Mouse (Mus musculus) activated CD4-positive, CD25-positive, alpha-beta regulatory T cell (primary cell): ENCODE results near the gene Myh6. TPM values are rescaled to one million over a fixed set of nuclear protein-coding genes. Genes with fewer than 3 reads are reported as not detected.

Source experiments
- polyA plus RNA-seq, 2 experiments: library from polyadenylated mRNA; unstranded; fragments of 100-300 nt; shearing (Covaris generic); gene quantifications; one replicate each; pipeline ENCODE4 v1.2.1; 2017

Myh6 gene
- polyA plus RNA-seq, result under 1 TPM in 1 of 2 experiments, not detected in 1; 0.05 TPM

DNA sequence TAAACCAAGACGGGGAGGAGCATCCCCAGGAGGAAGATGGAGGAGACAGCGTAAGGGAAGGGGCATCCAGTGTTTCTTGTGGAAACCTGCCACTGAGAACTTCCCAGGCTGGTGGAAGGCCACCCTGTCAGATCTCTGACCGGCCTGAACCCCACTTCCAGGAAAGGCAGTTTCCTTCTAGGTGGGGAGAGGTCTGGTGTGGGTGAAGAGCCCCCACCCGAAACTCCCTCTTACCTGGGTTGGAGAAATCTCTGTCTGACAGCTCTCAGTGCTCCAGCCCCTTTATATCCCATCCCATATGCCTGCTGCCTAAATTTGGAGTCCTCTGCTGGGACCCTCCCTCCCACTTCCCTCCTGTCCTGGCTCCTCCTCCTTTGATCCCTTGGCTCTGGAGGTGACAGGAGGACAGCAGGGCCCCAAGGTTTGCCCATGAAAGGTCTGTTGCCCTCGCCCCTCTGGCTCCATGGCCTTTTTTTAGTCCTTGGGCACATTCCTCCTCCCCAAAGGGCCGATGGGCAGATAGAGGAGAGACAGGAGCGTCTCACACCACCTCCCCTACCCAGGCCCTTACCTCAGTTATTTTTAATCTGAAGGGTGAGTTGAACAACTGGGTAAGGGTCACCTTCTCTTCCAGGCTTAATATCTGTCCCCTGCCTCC is at the start of gene Myh6:
TSS of gene Myh6 (minus strand) at position 608 of the 658 bp plus-strand sequence.

DNA sequence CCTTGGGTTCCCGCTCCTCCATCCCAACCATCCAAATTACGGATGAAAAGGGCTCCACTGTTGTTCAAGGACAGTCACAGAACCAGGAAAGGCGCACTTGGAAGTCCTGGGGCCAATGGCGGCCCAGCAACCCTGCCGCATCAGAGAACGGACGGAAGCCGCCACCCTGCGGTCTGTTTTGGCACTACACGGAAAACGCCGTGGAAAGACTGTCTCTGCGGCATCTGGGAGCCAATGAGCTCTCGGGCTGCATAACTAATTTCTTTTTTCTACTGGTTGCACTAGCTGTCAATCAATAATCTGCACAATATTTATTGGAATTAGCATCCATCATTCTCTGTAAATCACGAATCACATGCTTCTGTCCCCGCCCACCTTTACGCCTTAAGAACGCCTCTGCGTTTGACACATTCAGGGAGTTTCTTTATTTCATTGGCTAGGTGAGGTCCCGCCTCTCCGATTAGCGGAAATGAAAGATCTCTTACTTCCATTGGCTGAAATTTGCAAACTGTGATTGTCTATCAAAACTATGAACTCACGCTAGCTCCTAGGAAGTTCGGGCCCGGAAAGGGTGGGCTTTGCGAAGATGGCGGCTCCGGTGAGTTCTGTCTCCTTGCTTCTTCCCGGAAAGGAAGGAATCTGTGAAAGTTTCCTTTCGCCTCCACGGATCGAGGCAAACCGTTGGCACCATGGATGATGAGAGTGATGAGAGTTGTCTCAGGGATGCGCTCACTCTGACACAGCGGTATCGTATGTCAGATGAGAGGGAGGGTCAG is 48.5 kb upstream of the Myh6 start, which contains the start of gene Ngdn:
TSS of gene Ngdn (plus strand) at position 464 of the 776 bp plus-strand sequence.

DNA sequence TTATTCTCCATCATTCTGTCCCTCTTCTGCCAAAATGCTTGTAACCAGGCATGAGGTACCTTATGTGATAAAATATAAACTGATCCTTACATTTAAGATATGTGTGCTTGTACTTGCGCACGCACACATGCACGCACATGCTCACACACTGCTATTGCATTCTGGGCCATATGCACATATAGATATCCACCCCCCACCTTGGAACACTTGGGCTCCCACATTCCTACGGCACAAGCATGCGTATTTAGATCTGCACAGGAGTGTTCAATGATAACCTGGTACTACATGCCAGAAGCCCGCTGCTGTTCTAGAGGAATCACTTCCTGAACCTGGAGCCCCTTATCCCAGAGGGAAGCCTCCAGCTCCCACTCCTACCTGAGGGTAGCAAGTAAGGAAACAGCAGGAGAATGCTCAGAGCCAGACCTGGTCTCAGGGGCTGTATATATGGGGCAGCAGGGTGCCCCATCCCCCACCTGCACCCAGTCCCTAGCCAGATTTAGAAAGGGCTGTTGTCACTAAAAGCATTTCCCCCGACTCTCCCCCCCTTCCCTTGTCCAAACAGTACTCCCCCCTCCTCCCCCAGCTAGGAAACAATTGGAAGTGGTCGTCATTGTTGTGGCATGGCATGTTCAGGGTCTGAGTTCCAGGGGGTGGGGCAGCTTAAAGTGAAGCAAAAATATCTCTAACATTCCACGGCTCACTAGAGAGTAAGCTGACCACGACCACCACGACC is 27.6 kb upstream of the Myh6 start, which contains the start of gene Myh7:
TSS of gene Myh7 (minus strand) at position 491 of the 733 bp plus-strand sequence.

DNA sequence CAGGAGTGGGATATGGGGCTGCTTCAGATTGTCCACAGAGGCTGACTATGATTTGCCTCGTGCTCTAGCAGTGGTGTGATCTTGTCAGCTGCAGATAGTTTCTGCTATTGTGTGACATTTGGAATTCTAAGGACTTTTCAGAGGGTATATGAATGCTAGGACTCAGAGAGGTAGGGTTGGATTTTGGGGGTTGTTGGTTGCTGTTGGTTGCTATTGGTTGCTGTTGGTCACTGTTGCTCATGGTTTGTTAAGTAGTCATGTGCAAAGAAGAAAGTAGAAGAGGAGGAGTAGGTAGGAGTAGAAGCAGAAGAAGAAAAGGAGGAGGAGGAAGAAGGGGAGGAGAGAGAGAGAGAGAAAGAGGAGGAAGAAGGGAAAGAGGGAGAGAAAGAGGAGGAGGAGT is 9.9 kb upstream of the Myh6 start, which contains the start of gene Gm17428:
TSS of gene Gm17428 (plus strand) at position 301 of the 400 bp plus-strand sequence.

DNA sequence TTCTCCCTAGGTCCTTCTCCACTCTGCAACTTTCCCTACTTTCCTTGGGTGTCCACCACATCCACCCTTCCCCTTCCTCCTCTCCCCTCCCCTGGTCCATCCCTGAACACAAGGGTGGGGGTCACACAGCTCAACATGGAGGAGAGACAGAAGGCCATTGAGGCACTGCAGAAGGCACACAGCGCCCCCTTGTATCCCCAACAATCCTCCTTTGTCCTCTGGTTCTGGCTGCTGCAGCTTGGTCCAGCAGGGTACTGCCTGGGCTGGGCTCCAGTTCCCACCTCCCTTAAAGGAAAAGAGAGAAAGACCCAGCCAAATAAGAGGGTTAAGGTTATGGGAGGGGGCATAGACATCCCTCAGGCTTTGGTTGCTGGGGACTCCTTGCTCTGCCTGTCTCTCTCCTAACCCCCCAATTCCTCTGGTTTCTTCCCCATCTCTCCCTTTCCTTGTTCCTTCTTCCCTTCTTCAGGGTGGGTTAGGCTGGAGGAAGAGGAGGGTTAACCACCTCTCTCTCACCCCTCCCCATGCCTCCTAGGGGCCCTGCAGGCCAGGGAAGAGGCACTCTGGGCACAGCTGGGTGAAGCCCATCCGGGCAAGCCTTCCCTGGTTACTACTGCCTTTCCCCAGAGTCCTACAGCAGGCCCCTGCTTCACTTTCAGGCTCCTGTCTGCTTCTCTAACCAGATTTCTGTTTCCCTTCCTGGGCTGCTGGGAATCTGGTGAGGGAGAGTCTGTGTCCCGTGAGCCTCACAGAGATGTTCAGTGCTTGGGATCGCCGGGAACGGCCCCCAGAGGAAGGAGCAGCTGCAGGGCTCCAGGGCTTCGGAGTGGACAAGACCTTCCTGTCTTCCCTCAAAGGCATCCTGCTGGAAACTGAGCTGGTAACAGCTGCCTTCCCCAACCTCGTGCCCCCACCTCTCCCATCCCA is 30.6 kb downstream of the Myh6 start, which contains the start of gene Cmtm5:
TSS of gene Cmtm5 (plus strand) at position 358 of the 927 bp plus-strand sequence.

DNA sequence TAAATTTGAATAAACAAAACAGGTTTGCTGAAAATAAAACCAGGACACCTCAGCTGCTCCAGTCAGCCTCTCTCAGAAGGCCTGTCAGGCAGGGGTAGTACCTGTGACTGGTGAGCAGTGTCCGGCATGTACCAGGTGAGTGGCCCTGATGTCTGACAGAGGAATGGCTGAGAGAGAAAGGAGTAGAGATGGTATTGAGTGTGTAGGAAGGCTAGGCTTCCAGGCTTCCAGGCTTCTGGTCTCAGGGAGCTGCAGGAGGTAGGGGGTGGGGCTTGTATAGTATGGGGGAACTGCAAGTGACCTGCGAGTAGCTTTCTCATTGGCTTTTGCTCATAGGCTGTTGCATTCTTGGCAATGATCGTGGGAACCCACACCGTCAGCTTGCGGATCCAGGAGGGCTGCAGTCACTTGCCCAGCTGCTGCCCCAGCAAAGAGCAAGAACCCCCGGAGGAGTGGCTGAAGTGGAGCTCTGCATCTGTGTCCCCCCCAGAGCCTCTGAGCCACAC is 34.0 kb downstream of the Myh6 start, which contains the start of gene Il25:
TSS of gene Il25 (plus strand) at position 51 of the 506 bp plus-strand sequence.

DNA sequence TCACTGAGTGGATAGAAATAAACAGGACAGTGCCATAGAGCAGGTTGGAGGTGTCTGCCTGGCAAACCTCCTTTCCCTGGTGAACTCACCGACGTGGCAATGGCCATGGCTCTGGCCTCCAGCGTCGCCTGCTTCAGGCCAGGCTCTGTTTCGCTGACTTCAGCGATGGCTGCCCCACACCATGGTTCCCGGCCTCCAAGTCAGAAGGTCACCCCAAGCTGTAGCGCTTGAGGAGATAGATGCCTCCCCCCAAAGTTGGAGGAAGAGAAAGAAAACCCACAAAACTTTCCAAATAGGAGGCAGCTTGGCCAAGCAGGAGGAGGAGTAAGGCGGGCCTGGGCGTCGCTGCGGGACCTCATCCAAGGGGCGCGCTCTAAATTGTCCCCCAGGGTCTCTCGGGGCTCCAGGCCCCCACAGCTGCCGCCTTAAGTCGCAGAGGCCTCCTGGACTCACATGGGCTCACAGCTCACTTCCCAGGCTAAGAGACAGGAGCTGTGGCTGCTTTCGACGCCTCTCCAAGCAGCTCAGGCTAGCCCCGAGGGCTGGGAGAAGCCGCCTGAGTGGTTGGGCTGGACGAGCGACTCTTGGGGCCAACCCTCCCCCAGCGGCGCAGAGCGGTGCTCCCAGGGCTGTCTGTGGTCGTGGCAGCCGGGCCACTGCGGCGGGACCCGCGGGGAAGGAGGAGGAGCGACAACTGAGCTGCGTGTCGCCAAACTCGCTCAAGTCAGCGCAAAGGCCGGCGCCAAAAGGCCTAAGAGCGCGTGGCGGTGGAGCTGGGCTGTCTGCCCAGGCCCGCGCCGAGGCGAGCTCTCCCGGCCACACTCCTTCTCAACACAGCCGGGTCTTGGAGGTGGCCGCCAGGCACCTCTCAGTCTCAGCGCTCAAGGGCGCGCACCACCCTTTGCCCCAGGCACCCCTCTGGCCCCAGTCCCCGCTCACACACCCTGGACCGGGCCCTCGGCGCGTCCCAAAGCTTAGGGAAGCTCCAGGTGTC is 41.1 kb downstream of the Myh6 start, which contains the start of gene Efs:
TSS of gene Efs (minus strand) at position 778 of the 994 bp plus-strand sequence.

DNA sequence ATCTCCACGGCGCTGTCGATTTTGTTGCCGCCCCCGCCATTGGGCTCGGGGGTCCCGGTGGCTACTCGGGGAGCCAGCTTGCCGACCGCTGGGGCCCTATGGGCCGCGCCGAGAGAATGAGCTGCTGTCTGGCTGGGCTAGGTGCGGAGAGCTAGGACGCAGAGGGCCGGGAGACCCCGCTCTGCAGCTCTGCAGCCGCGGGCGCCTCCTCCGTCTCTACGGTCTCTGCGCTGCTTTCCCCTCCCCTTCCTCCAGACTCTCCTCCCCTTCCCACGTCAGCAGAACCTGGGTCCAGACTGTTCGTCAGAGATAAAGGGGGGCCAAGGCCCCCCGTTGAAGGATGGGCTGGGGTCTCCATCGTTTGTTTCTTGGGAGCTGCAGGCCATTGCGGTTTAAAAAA is 53.8 kb downstream of the Myh6 start, which contains the start of gene Slc22a17:
TSS of gene Slc22a17 (minus strand) at position 247 of the 400 bp plus-strand sequence.

DNA sequence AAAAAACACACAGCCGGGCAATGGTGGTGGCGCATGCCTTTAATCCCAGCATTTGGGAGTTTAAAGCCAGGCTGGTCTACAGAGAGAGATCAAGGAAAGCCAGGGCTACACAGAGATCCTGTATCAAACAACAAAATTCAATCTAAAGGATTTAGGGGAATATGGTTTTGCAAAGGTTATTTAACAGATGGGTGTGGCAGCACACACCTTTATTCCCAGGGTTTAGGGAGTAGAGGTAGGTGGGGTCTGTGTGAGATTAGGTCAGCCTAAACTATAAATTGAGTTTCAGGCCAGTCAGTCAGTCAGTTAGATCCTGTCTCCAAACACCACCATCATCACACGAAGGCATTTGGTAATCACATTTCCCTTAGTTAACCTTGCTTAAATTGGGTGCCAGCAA is 74.5 kb downstream of the Myh6 start, which contains the start of gene Pabpn1:
TSS of gene Pabpn1 (plus strand) at position 301 of the 400 bp plus-strand sequence.

Other genes starting within 250 kb of the Myh6 start
- under 1 TPM; 0.27 to 0.98 TPM for gene Slc7a8, start 185.0 kb downstream of the Myh6 start, polyA plus RNA-seq
- under 1 TPM in 1 of 2 experiments, not detected in 1; 0.28 TPM for gene Rnf212b, start 152.8 kb downstream of the Myh6 start, polyA plus RNA-seq
- 10 to 100 TPM; 14.3 to 15.8 TPM for gene Homez, start 96.0 kb downstream of the Myh6 start, polyA plus RNA-seq
- 1 to 10 TPM in 1 of 2 experiments, under 1 TPM in 1; 0.54 to 1.5 TPM for gene Ppp1r3e, start 89.4 kb downstream of the Myh6 start, polyA plus RNA-seq
- gene Bcl2l2, start 83.5 kb downstream of the Myh6 start, polyA plus RNA-seq, result under 1 TPM; 0.20 to 0.21 TPM
- under 1 TPM in 1 of 2 experiments, not detected in 1; 0.30 TPM for gene Gm20521, start 83.5 kb downstream of the Myh6 start, polyA plus RNA-seq
- 100 to 1,000 TPM; 180 to 240 TPM for gene Pabpn1, start 74.4 kb downstream of the Myh6 start, polyA plus RNA-seq
- gene Slc22a17, start 53.8 kb downstream of the Myh6 start, polyA plus RNA-seq, result 1 to 10 TPM; 3.1 to 7.2 TPM
- gene Efs, start 40.8 kb downstream of the Myh6 start, polyA plus RNA-seq, result not detected
- gene Il25, start 34.2 kb downstream of the Myh6 start, polyA plus RNA-seq, result not detected
- under 1 TPM in 1 of 2 experiments, not detected in 1; 0.43 TPM for gene Cmtm5, start 30.7 kb downstream of the Myh6 start, polyA plus RNA-seq
- gene Gm17428, start 10.0 kb upstream of the Myh6 start, polyA plus RNA-seq, result not detected
- gene Myh7, start 27.7 kb upstream of the Myh6 start, polyA plus RNA-seq, result under 1 TPM in 1 of 2 experiments, not detected in 1; 0.11 TPM
- 100 to 1,000 TPM; 108 to 134 TPM for gene Ngdn, start 48.5 kb upstream of the Myh6 start, polyA plus RNA-seq
- gene Zfhx2, start 125.4 kb upstream of the Myh6 start, polyA plus RNA-seq, result 1 to 10 TPM; 4.6 to 6.7 TPM
- 10 to 100 TPM in 1 of 2 experiments, 1 to 10 TPM in 1; 7.3 to 14.3 TPM for gene Thtpa, start 127.9 kb upstream of the Myh6 start, polyA plus RNA-seq
- gene Ap1g2, start 139.7 kb upstream of the Myh6 start, polyA plus RNA-seq, result 100 to 1,000 TPM; 102 to 150 TPM
- under 1 TPM in 1 of 2 experiments, not detected in 1; 0.32 TPM for gene Jph4, start 150.0 kb upstream of the Myh6 start, polyA plus RNA-seq